ENCODE assay signal across 11 mouse cellular contexts in genomic region chr19:45317473-45317882, GRCm38 (mm10). TPM values are rescaled to one million over a fixed set of nuclear protein-coding genes. Genes with fewer than 3 reads are reported as not detected.
DNase-seq lines count a peak whose midpoint lies in the region; ATAC-seq and TF ChIP-seq lines count a peak whose summit lies in the region.
"Had no signal": no experiment of that assay in that cellular context is flagged by ENCODE, and none has a peak within 500 bp of the region (broad histone marks: within the 10 kb centered on the region; RNA-seq: fewer than 3 reads in every experiment).

No protein-coding gene starts in this region.

- H3K4me2 ChIP-seq in midbrain, embryonic 13.5 days (replicated peaks), result no peak overlapping the region
- no peak overlapping the region for H3K4me2 ChIP-seq in midbrain, postnatal 0 days (ENCODE audit: low read depth, low read length, poor library complexity, severe bottlenecking)
- H3K4me2 ChIP-seq in hindbrain, postnatal 0 days (ENCODE audit: low read depth, low read length), result no peak overlapping the region; the same call in 1 of the 2 replicates
- H3K4me2 ChIP-seq in stomach, embryonic 16.5 days (ENCODE audit: low read depth, low read length), result peak overlapping the region; percentile 29

- H3K27me3 ChIP-seq in midbrain, embryonic 13.5 days, result peaks cover 45% of the 10 kb centered on the region
- no peaks in the 10 kb centered on the region for H3K27me3 ChIP-seq in midbrain, postnatal 0 days (ENCODE audit: insufficient read depth, low read length)
- no peaks in the 10 kb centered on the region for H3K27me3 ChIP-seq in hindbrain, postnatal 0 days (ENCODE audit: insufficient read depth, low read length)
- H3K27me3 ChIP-seq in stomach, embryonic 16.5 days (ENCODE audit: control insufficient read depth, insufficient read depth, low read length), result no peaks in the 10 kb centered on the region

- peak overlapping the region; percentile 62 for H3K27ac ChIP-seq in midbrain, embryonic 13.5 days
- H3K27ac ChIP-seq in midbrain, postnatal 0 days (ENCODE audit: low read depth, low read length), result no peak overlapping the region
- no peak overlapping the region for H3K27ac ChIP-seq in hindbrain, postnatal 0 days
- peak overlapping the region; percentile 36 for H3K27ac ChIP-seq in stomach, embryonic 16.5 days (ENCODE audit: low read length)

- no peak for TF ChIP-seq CTCF in midbrain, postnatal 0 days (IDR thresholded peaks at IDR 0.05)
- TF ChIP-seq CTCF in hindbrain, postnatal 0 days (IDR thresholded peaks at IDR 0.05; ENCODE audit: low read depth), result no peak

- no peak overlapping the region for H3K4me3 ChIP-seq in midbrain, embryonic 13.5 days (replicated peaks)
- H3K4me3 ChIP-seq in midbrain, postnatal 0 days (ENCODE audit: low read depth, low read length), result no peak overlapping the region
- H3K4me3 ChIP-seq in hindbrain, postnatal 0 days (ENCODE audit: low read length), result no peak overlapping the region
- 0 out of 2 replicates have a peak overlapping the region, but pooled peaks have one; percentile 8 for H3K4me3 ChIP-seq in stomach, embryonic 16.5 days (replicated peaks; ENCODE audit: low read length)

- no peaks in the 10 kb centered on the region for H3K9me3 ChIP-seq in midbrain, embryonic 13.5 days
- H3K9me3 ChIP-seq in midbrain, postnatal 0 days (ENCODE audit: low read length), result no peaks in the 10 kb centered on the region
- H3K9me3 ChIP-seq in hindbrain, postnatal 0 days (ENCODE audit: low read length), result no peaks in the 10 kb centered on the region
- H3K9me3 ChIP-seq in stomach, embryonic 16.5 days (replicated peaks; ENCODE audit: control insufficient read depth, low read length), result no peaks in the 10 kb centered on the region

- 26% methylated on average over 13 of the region's 13 CpGs for WGBS in midbrain, embryonic 13.5 days
- 30% methylated on average over 13 of the region's 13 CpGs for WGBS in midbrain, postnatal 0 days
- 39% methylated on average over 13 of the region's 13 CpGs for WGBS in hindbrain, postnatal 0 days
- WGBS in stomach, embryonic 16.5 days, result 20% methylated on average over 13 of the region's 13 CpGs

- peaks cover 28% of the 10 kb centered on the region for H3K4me1 ChIP-seq in midbrain, embryonic 13.5 days (replicated peaks)
- H3K4me1 ChIP-seq in midbrain, postnatal 0 days (ENCODE audit: insufficient read depth, low read length), result peaks cover 7% of the 10 kb centered on the region; the same call in 1 of the 2 replicates
- no peaks in the 10 kb centered on the region for H3K4me1 ChIP-seq in hindbrain, postnatal 0 days (ENCODE audit: insufficient read depth, low read length)
- H3K4me1 ChIP-seq in stomach, embryonic 16.5 days (ENCODE audit: control insufficient read depth, insufficient read depth, low read length), result peaks cover 15% of the 10 kb centered on the region

- DNase-seq in embryo, embryonic 11 days, result peak; percentile 50
- no peak for DNase-seq in embryo, embryonic 9.5 days (ENCODE audit: extremely low spot score)
- DNase-seq in midbrain, postnatal 0 days (ENCODE audit: low spot score), result no peak
- no peak for DNase-seq in hindbrain, postnatal 0 days (ENCODE audit: low spot score)
- DNase-seq in adrenal gland, adult 2 months, result no peak
- DNase-seq: cerebellum, postnatal 25 days; kidney, adult 9 months; right cerebral cortex, postnatal 25 days had no signal

- no peak for ATAC-seq in midbrain, embryonic 13.5 days
- ATAC-seq in midbrain, postnatal 0 days (ENCODE audit: low FRiP score), result no peak
- peak; percentile 27; the same call in 1 of the 2 replicates for ATAC-seq in hindbrain, postnatal 0 days
- ATAC-seq in stomach, embryonic 16.5 days (ENCODE audit: insufficient read depth, low FRiP score), result peak; percentile 42; the same call in 1 of the 2 replicates
- ATAC-seq in megakaryocyte progenitor cell, adult 5-6 weeks (replicated peaks; ENCODE audit: poor library complexity), result no peak

- no peaks in the 10 kb centered on the region for H3K36me3 ChIP-seq in midbrain, embryonic 13.5 days
- H3K36me3 ChIP-seq in midbrain, postnatal 0 days (ENCODE audit: insufficient read depth, low read length), result no peaks in the 10 kb centered on the region
- no peaks in the 10 kb centered on the region for H3K36me3 ChIP-seq in hindbrain, postnatal 0 days (ENCODE audit: insufficient read depth, low read length)
- no peaks in the 10 kb centered on the region for H3K36me3 ChIP-seq in stomach, embryonic 16.5 days (ENCODE audit: control insufficient read depth, insufficient read depth, low read length)

- H3K9ac ChIP-seq in midbrain, embryonic 13.5 days (replicated peaks), result no peak overlapping the region
- H3K9ac ChIP-seq in midbrain, postnatal 0 days (replicated peaks; ENCODE audit: low read length, poor library complexity, severe bottlenecking), result no peak overlapping the region
- H3K9ac ChIP-seq in hindbrain, postnatal 0 days (replicated peaks; ENCODE audit: low read length), result no peak overlapping the region
- H3K9ac ChIP-seq in stomach, embryonic 16.5 days (ENCODE audit: low read length), result no peak overlapping the region

RNA-seq across cellular contexts. Expression of gene Btrc, which starts 46.1 kb away (rescaled TPM):
- polyA plus RNA-seq in midbrain, embryonic 13.5 days (2015; fragmentation: Nextera tagmentation; extraction: Ambion mirVana), result 62.7 and 63.5 TPM in 2 replicates
- 60.1 and 66.6 TPM in 2 replicates for total RNA-seq in midbrain, postnatal 0 days (2014; rRNA removed)
- polyA plus RNA-seq in midbrain, postnatal 0 days (2015; fragmentation: Nextera tagmentation; extraction: Ambion mirVana), result 51.4 and 52.8 TPM in 2 replicates
- 55.3 and 59.9 TPM in 2 replicates for total RNA-seq in hindbrain, postnatal 0 days (2014; rRNA removed)
- 47.9 and 49.5 TPM in 2 replicates for polyA plus RNA-seq in hindbrain, postnatal 0 days (2015; fragmentation: Nextera tagmentation; extraction: Ambion mirVana)
- 39.2 and 40.8 TPM in 2 replicates for polyA plus RNA-seq in stomach, embryonic 16.5 days (2015; fragmentation: Nextera tagmentation; extraction: Ambion mirVana)
- 14.7 and 17.6 TPM in 2 replicates for total RNA-seq in megakaryocyte progenitor cell, adult 5-6 weeks (2015)
- total RNA-seq in megakaryocyte progenitor cell, adult 5-6 weeks (2017), result 13.6 and 18.9 TPM in 2 replicates
- total RNA-seq in adrenal gland, adult 2 months (2021), result 10 to 100 TPM; 31.7 to 34.8 TPM
- 7.8 and 10.5 TPM in 2 replicates for polyA plus RNA-seq in adrenal gland, adult 2 months (2012; rRNA removed)

Comparison
In these comparisons a context has a peak if more than half of its experiments do, and no peak if none do; other contexts are left out.
1. H3K27ac ChIP-seq: peak in midbrain, embryonic 13.5 days (single experiment) and stomach, embryonic 16.5 days (single experiment); none in midbrain, postnatal 0 days (single experiment) and hindbrain, postnatal 0 days (single experiment).
2. ATAC-seq: peak in hindbrain, postnatal 0 days (single experiment) and stomach, embryonic 16.5 days (single experiment); none in midbrain, embryonic 13.5 days (single experiment), midbrain, postnatal 0 days (single experiment) and megakaryocyte progenitor cell, adult 5-6 weeks (single experiment).